Mouse (Mus musculus): Measurements from ENCODE around the gene Mmp2.

DNA sequence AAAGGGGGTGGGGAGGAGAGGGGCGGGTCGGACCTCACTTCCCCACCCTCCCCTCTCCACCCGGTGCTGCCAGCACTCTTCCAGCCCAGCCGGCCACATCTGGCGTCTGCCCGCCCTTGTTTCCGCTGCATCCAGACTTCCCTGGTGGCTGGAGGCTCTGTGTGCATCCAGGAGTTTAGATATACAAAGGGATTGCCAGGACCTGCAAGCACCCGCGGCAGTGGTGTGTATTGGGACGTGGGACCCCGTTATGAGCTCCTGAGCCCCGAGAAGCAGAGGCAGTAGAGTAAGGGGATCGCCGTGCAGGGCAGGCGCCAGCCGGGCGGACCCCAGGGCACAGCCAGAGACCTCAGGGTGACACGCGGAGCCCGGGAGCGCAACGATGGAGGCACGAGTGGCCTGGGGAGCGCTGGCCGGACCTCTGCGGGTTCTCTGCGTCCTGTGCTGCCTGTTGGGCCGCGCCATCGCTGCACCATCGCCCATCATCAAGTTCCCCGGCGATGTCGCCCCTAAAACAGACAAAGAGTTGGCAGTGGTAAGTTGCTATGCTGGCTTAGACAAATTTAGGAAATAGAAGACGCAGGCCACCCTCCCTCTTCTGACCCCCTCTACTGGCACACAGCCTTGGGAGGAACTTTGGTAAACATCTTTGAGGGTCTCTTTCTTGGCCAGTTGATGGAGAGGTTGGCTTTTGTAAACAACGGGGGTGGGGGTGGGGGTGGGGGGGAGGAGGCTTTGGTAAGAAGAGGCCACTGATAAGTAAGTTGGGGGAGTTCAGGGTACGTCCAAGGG is at the start of gene Mmp2:
- TF ChIP-seq CTCF (conservative IDR thresholded peaks at IDR 0.05; ENCODE audit: low read length) (no peak), POU5F1 (IDR thresholded peaks at IDR 0.05; ENCODE audit: borderline replicate concordance, low read length) (no peak)
